Mouse (Mus musculus): ENCODE measurements at regions not wholly inside any gene's neighbourhood (a gene's known extent, or its start where the extent isn't known, plus 50 kb on each side); places are given as distances from the start of the nearest gene placed in this dataset.

DNA sequence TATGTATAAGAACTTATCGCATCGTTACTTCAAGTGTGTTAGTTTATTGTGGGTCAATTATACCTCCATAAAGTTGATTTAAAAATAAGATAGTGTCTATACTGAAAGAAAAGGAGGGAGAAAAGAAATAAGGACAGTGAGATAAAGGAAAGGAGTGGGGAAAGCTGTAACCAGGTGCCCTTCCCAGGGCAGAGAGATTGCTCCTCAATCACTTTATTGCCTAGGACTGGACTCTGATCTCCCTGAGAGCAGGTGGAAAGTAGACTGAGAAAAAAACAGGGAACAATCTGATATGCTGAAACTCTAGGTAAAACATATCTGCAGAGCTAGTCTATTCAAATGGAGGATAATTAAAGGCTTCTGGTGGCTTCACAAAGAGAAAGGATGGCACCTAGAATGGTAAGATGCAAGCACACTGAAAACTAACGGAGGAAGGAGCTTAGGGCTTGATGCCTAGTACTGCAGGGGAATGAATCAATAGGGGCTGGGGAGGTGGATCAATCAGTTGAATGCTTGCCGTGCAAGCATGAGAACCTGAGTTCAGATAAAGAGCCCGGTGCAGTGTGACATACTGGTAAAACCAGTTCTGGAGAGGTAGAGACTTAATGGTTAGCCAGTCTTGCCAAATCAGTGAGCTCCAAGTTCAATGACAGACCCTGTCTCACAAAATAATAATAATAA is 982.5 kb upstream of the A1bg start:
- no peak for TF ChIP-seq POLR2AphosphoS2 (IDR thresholded peaks at IDR 0.05; ENCODE audit: low read depth, low read length)
- no peak for TF ChIP-seq EP300 (IDR thresholded peaks at IDR 0.05; ENCODE audit: low read length)
- TF ChIP-seq ZC3H11A (IDR thresholded peaks at IDR 0.05; ENCODE audit: low read depth, low read length) = no peak
- no peak for TF ChIP-seq CTCF (conservative IDR thresholded peaks at IDR 0.05 in 1 of 2, IDR thresholded peaks at IDR 0.05 in 1 of 2; ENCODE audit: low read depth in 2 of 2, low read length in 2 of 2)
- no peak for TF ChIP-seq SIN3A (IDR thresholded peaks at IDR 0.05; ENCODE audit: low read length)
- TF ChIP-seq TBP (conservative IDR thresholded peaks at IDR 0.05; ENCODE audit: low read depth, low read length) = no peak
- TF ChIP-seq JUND (conservative IDR thresholded peaks at IDR 0.05; ENCODE audit: low read depth, low read length) = no peak
- TF ChIP-seq GABPA (IDR thresholded peaks at IDR 0.05; ENCODE audit: insufficient replicate concordance, low read depth, low read length) = no peak
- no peak for TF ChIP-seq ELF1 (IDR thresholded peaks at IDR 0.05; ENCODE audit: low read depth, low read length)
- no peak for TF ChIP-seq POLR2A (IDR thresholded peaks at IDR 0.05; ENCODE audit: low read depth, low read length)
- TF ChIP-seq NELFE (IDR thresholded peaks at IDR 0.05; ENCODE audit: low read depth, low read length) = no peak
- TF ChIP-seq ZKSCAN1 (IDR thresholded peaks at IDR 0.05; ENCODE audit: borderline replicate concordance, low read depth, low read length) = no peak

All from CH12.LX (cell line).